Mouse (Mus musculus): ENCODE measurements around the gene Gucy2g. TPM values are rescaled to one million over a fixed set of nuclear protein-coding genes. Genes with fewer than 3 reads are reported as not detected.

Gucy2g gene
- polyA plus RNA-seq, 1 experiment from 2014 or later, result 0.06 TPM

DNA sequence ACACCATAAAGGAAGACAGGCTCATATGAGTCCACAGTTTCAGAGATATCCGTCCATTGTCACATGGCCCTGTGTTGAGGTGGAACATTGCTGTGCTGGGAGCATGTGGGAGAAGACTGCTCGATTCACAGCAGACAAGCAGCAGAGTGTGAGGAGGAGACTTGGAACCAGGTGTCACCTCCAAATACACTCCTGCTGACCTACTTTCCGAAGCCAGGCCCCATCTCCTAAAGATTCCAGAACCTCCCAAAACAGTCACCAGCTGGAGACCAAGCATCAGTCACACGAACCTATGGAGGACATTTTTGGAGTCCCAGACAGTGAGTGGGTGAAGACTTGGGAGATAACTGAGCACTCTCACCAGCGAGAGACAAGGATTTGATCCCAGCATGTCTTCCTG is 4.5 kb downstream of the Gucy2g start:
- Histone ChIP-seq H3K27me3 (replicated peaks; ENCODE audit: control insufficient read depth, insufficient read depth, low read length) (no peaks in the 10 kb centered on the region), H3K27ac (replicated peaks; ENCODE audit: low read depth, low read length) (no peak overlapping the region), H3K4me2 (ENCODE audit: low read depth, low read length) (no peak overlapping the region), H3K9me3 (ENCODE audit: control insufficient read depth, low read length) (no peaks in the 10 kb centered on the region), H3K4me1 (ENCODE audit: control insufficient read depth, insufficient read depth, low read length) (no peaks in the 10 kb centered on the region), H3K4me3 (ENCODE audit: low read depth, low read length) (no peak overlapping the region), H3K36me3 (ENCODE audit: control insufficient read depth, insufficient read depth, low read length) (no peaks in the 10 kb centered on the region), H3K9ac (ENCODE audit: low read depth, low read length) (no peak overlapping the region)
- DNase-seq (ENCODE audit: low spot score), result no peak
- 77% methylated on average over 5 of the region's 5 CpGs for WGBS
- ATAC-seq (ENCODE audit: low read depth), result no peak

DNA sequence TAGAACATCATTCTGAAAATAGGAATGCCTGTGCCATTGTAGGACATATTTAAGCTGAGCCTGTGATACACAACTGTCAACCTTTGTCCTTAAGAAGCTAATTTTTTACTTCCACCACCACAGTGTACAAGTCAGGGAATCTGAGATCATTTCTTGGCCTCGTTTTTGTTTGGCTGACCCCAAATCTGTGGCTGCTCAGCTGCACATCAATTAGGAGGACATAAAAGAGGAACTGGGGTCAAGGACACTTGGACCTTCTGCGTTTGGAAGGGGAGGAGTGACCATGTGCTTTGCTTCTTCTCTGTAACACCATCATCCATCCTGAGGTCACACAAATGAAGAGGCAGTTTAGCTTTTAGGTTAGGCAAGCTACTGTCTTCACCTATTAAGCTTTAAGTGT is 5.0 kb downstream of the Gucy2g start:
- no peaks in the 10 kb centered on the region for H3K27me3 ChIP-seq (replicated peaks; ENCODE audit: control insufficient read depth, insufficient read depth, low read length)
- no peaks in the 10 kb centered on the region for H3K36me3 ChIP-seq (ENCODE audit: control insufficient read depth, insufficient read depth, low read length)
- H3K27ac ChIP-seq (replicated peaks; ENCODE audit: low read depth, low read length), result no peak overlapping the region
- no peaks in the 10 kb centered on the region for H3K4me1 ChIP-seq (ENCODE audit: control insufficient read depth, insufficient read depth, low read length)
- ATAC-seq (ENCODE audit: low read depth) (no peak), DNase-seq (ENCODE audit: low spot score) (no peak)
- no peak overlapping the region for H3K4me2 ChIP-seq (ENCODE audit: low read depth, low read length)
- H3K9ac ChIP-seq (ENCODE audit: low read depth, low read length), result no peak overlapping the region
- H3K4me3 ChIP-seq (ENCODE audit: low read depth, low read length), result no peak overlapping the region
- no peaks in the 10 kb centered on the region for H3K9me3 ChIP-seq (ENCODE audit: control insufficient read depth, low read length)
- WGBS, result 38% methylated on average over 2 of the region's 2 CpGs

DNA sequence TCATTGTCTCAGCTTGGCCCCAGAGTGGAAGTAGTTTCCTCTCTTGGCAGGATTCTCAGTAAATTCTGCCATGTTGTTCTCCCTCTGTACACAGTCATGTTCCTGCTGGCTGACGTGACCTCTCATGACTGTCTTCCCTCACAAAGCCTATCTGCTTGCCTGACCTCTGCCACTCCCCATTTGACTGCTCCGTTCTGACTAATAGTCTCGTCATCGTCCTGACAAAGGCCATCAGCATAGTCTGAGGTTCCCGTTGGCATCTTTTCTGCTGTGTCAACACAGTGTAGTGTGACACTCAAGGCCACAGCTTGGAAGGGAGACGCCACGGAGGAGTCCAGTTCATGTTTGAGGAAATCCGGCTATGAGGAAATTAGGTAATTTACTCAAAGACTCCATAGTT is 8.9 kb downstream of the Gucy2g start:
- Histone ChIP-seq H3K27me3 (replicated peaks; ENCODE audit: control insufficient read depth, insufficient read depth, low read length) (no peaks in the 10 kb centered on the region), H3K4me1 (ENCODE audit: control insufficient read depth, insufficient read depth, low read length) (no peaks in the 10 kb centered on the region), H3K36me3 (ENCODE audit: control insufficient read depth, insufficient read depth, low read length) (no peaks in the 10 kb centered on the region), H3K4me3 (ENCODE audit: low read depth, low read length) (no peak overlapping the region), H3K4me2 (ENCODE audit: low read depth, low read length) (no peak overlapping the region), H3K9ac (ENCODE audit: low read depth, low read length) (no peak overlapping the region), H3K9me3 (ENCODE audit: control insufficient read depth, low read length) (no peaks in the 10 kb centered on the region), H3K27ac (replicated peaks; ENCODE audit: low read depth, low read length) (no peak overlapping the region)
- WGBS, result 54% methylated on average over 8 of the region's 8 CpGs
- no peak for ATAC-seq (ENCODE audit: low read depth)
- DNase-seq (ENCODE audit: low spot score), result peak; percentile 8

DNA sequence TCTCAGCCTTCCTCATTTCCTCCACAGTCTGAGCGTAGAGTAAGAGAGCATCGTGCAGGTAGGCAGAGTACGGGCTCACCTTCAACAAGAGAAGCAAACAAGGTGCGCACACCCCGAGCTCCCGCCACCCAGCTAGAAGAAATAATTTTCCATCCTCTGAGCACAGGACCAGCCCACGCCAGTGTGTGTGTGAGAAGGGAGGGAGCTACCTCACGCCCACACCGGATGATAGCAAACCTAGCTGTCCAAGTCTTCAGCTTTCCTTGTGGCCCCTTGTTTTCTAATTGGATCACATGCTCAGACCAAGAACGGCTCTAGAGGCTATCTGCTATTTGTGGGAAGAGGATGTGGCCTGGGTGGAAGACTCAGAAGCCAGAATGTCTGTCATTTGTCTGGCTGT is 10.0 kb downstream of the Gucy2g start:
- Histone ChIP-seq H3K4me1 (ENCODE audit: control insufficient read depth, insufficient read depth, low read length) (no peaks in the 10 kb centered on the region), H3K9ac (ENCODE audit: low read depth, low read length) (no peak overlapping the region), H3K27me3 (replicated peaks; ENCODE audit: control insufficient read depth, insufficient read depth, low read length) (no peaks in the 10 kb centered on the region), H3K9me3 (ENCODE audit: control insufficient read depth, low read length) (no peaks in the 10 kb centered on the region), H3K27ac (replicated peaks; ENCODE audit: low read depth, low read length) (no peak overlapping the region), H3K36me3 (ENCODE audit: control insufficient read depth, insufficient read depth, low read length) (no peaks in the 10 kb centered on the region), H3K4me2 (ENCODE audit: low read depth, low read length) (no peak overlapping the region), H3K4me3 (ENCODE audit: low read depth, low read length) (no peak overlapping the region)
- 73% methylated on average over 10 of the region's 10 CpGs for WGBS
- DNase-seq (ENCODE audit: low spot score), result no peak
- no peak for ATAC-seq (ENCODE audit: low read depth)

DNA sequence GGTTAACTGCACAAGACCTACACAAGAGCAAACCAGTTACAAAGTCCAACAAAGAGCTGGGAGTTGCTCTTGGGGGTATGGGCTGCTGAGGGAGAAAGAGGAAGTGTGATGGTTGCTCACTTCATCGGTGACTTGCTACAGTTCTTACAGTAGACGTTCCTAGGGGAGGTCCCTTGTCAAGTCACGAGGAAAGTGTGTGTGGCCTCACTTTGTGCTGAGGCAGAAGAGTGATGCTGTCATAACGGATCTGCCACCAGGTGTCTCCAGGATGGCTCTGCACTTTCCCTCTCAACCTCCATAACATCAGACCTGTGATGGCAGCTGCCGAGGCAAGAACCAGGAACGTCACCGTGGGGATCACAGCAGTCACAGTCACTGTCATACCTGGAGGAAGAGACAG is 13.9 kb downstream of the Gucy2g start:
- Histone ChIP-seq H3K9me3 (ENCODE audit: control insufficient read depth, low read length) (no peaks in the 10 kb centered on the region), H3K27ac (replicated peaks; ENCODE audit: low read depth, low read length) (no peak overlapping the region), H3K4me1 (ENCODE audit: control insufficient read depth, insufficient read depth, low read length) (no peaks in the 10 kb centered on the region), H3K36me3 (ENCODE audit: control insufficient read depth, insufficient read depth, low read length) (no peaks in the 10 kb centered on the region), H3K9ac (ENCODE audit: low read depth, low read length) (no peak overlapping the region), H3K4me2 (ENCODE audit: low read depth, low read length) (no peak overlapping the region), H3K27me3 (replicated peaks; ENCODE audit: control insufficient read depth, insufficient read depth, low read length) (no peaks in the 10 kb centered on the region), H3K4me3 (ENCODE audit: low read depth, low read length) (no peak overlapping the region)
- ATAC-seq (ENCODE audit: low read depth) (no peak), DNase-seq (ENCODE audit: low spot score) (no peak)
- 80% methylated on average over 7 of the region's 7 CpGs for WGBS

DNA sequence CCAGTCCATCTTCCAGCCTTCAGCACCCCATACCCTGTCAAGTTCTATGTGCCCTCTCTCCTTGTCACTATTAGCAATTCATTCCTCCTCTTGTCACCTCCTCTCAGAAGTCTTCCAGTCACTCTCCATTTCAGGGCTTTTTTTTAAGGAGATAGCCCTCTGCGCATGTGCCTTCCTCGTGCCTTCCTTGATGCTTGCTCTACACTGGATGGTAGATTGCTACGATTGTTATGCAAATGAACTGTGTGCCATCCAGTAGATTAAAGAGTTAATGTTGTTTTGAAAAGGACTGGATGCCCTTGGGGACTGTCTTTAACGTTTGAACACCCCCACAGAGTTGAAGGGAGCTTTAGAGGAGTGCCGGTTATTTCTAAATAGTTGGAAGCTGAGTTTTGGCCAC is 14.4 kb downstream of the Gucy2g start:
- H3K9me3 ChIP-seq (ENCODE audit: control insufficient read depth, low read length), result no peaks in the 10 kb centered on the region
- H3K4me2 ChIP-seq (ENCODE audit: low read depth, low read length), result no peak overlapping the region
- H3K36me3 ChIP-seq (ENCODE audit: control insufficient read depth, insufficient read depth, low read length), result no peaks in the 10 kb centered on the region
- no peaks in the 10 kb centered on the region for H3K4me1 ChIP-seq (ENCODE audit: control insufficient read depth, insufficient read depth, low read length)
- no peak overlapping the region for H3K4me3 ChIP-seq (ENCODE audit: low read depth, low read length)
- ATAC-seq (ENCODE audit: low read depth), result no peak
- no peak overlapping the region for H3K27ac ChIP-seq (replicated peaks; ENCODE audit: low read depth, low read length)
- no peak for DNase-seq (ENCODE audit: low spot score)
- H3K27me3 ChIP-seq (replicated peaks; ENCODE audit: control insufficient read depth, insufficient read depth, low read length), result no peaks in the 10 kb centered on the region
- H3K9ac ChIP-seq (ENCODE audit: low read depth, low read length), result no peak overlapping the region
- 60% methylated on average over 5 of the region's 5 CpGs for WGBS

DNA sequence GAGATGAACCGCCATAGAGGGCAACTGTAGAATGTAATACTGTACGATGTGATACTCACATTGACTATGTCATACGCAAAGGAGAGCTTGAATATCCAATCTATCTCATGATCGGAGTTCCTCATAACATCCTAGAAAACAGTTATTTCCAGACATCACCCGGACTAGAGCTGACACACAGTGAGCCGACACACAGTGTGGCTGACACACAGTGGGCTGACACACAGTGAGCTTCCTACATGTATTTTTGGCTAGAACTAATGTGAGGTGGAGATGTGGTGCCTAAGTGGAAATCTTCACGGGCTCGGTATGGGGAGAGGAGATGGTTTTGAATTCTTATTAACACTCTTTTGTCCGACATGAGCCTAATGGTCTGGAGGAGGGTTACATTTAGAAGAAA is 18.8 kb downstream of the Gucy2g start:
- no peaks in the 10 kb centered on the region for H3K4me1 ChIP-seq (ENCODE audit: control insufficient read depth, insufficient read depth, low read length)
- H3K27ac ChIP-seq (replicated peaks; ENCODE audit: low read depth, low read length), result no peak overlapping the region
- ATAC-seq (ENCODE audit: low read depth) (no peak), DNase-seq (ENCODE audit: low spot score) (no peak)
- H3K9me3 ChIP-seq (ENCODE audit: control insufficient read depth, low read length), result no peaks in the 10 kb centered on the region
- 89% methylated on average over 9 of the region's 9 CpGs for WGBS
- no peaks in the 10 kb centered on the region for H3K27me3 ChIP-seq (replicated peaks; ENCODE audit: control insufficient read depth, insufficient read depth, low read length)
- H3K4me3 ChIP-seq (ENCODE audit: low read depth, low read length), result no peak overlapping the region
- H3K4me2 ChIP-seq (ENCODE audit: low read depth, low read length), result no peak overlapping the region
- no peaks in the 10 kb centered on the region for H3K36me3 ChIP-seq (ENCODE audit: control insufficient read depth, insufficient read depth, low read length)
- H3K9ac ChIP-seq (ENCODE audit: low read depth, low read length), result no peak overlapping the region

DNA sequence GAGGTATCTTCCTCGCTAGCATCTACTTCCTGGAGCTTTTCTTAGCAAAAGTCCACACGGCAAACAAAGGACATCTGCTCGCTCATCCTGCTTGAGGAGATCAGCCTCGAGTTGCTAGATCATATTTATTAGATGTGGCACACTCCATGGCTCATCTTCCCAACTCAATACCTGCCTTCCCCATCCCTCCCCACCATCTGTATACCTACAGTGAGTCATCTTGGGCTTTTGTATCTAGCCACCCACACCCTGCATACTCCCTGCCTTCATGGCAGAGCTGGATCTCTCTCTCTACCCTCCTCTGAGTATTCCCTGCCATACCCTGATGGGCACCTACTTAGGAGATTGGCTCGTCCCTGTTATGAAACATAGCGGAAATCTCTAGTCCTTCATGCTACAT is 19.8 kb downstream of the Gucy2g start:
- Histone ChIP-seq H3K9me3 (ENCODE audit: control insufficient read depth, low read length) (no peaks in the 10 kb centered on the region), H3K27ac (replicated peaks; ENCODE audit: low read depth, low read length) (no peak overlapping the region), H3K4me2 (ENCODE audit: low read depth, low read length) (no peak overlapping the region), H3K9ac (ENCODE audit: low read depth, low read length) (no peak overlapping the region), H3K36me3 (ENCODE audit: control insufficient read depth, insufficient read depth, low read length) (no peaks in the 10 kb centered on the region), H3K4me3 (ENCODE audit: low read depth, low read length) (no peak overlapping the region), H3K4me1 (ENCODE audit: control insufficient read depth, insufficient read depth, low read length) (no peaks in the 10 kb centered on the region), H3K27me3 (replicated peaks; ENCODE audit: control insufficient read depth, insufficient read depth, low read length) (no peaks in the 10 kb centered on the region)
- no peak for DNase-seq (ENCODE audit: low spot score)
- ATAC-seq (ENCODE audit: low read depth), result no peak
- 85% methylated on average over 6 of the region's 6 CpGs for WGBS

DNA sequence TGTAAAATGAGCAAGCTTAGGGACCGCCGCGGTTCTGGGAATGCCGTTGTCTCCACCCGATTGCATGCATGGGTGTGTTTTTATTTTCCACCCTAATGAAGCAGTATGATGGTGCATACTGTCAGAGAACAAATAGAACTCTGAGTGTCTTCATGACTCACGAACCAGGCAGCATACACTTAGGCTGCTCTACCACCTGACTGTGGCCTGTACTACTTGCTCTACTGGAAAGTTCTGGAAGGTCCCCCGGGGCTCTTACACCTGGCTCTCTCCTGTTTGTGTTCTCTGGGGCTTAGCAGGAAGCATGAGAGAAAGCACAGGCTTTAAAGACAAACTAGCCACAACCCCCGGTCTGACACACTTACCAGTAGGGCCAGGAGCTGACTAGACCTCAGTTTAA is 21.7 kb downstream of the Gucy2g start:
- Histone ChIP-seq H3K4me3 (ENCODE audit: low read depth, low read length) (no peak overlapping the region), H3K4me1 (ENCODE audit: control insufficient read depth, insufficient read depth, low read length) (no peaks in the 10 kb centered on the region), H3K36me3 (ENCODE audit: control insufficient read depth, insufficient read depth, low read length) (no peaks in the 10 kb centered on the region), H3K27me3 (replicated peaks; ENCODE audit: control insufficient read depth, insufficient read depth, low read length) (no peaks in the 10 kb centered on the region), H3K9ac (ENCODE audit: low read depth, low read length) (no peak overlapping the region), H3K4me2 (ENCODE audit: low read depth, low read length) (peak overlapping the region; percentile 67; the same call in 1 of the 2 replicates), H3K9me3 (ENCODE audit: control insufficient read depth, low read length) (no peaks in the 10 kb centered on the region), H3K27ac (replicated peaks; ENCODE audit: low read depth, low read length) (no peak overlapping the region)
- ATAC-seq (ENCODE audit: low read depth), result peak; percentile 26; the same call in 1 of the 2 replicates
- DNase-seq (ENCODE audit: low spot score), result peak; percentile 62
- WGBS, result 68% methylated on average over 8 of the region's 8 CpGs
